Mouse (Mus musculus) megakaryocyte, embryonic 14.5 days (primary cell): ENCODE data around the gene Haghl. TPM values are rescaled to one million over a fixed set of nuclear protein-coding genes. Genes with fewer than 3 reads are reported as not detected.

ENCODE experiments used
- H3K27me3 ChIP-seq: replicated peaks from 2 replicates; pipeline ENCODE3; 2012; ENCODE audit warnings: inconsistent platforms
- H3K36me3 ChIP-seq: replicated peaks from 2 replicates; pipeline ENCODE3; 2012; ENCODE audit warnings: low read length, inconsistent platforms, mixed read lengths
- H3K4me1 ChIP-seq: 2 replicates; pipeline ENCODE4 v1.6.1; 2012; ENCODE audit warnings: inconsistent platforms
- H3K4me3 ChIP-seq: replicated peaks from 2 replicates; pipeline ENCODE3; 2012; ENCODE audit warnings: moderate library complexity, mild to moderate bottlenecking, inconsistent platforms
- H3K9me3 ChIP-seq: 2 replicates; pipeline ENCODE4 v1.6.1; 2012; ENCODE audit warnings: inconsistent platforms
- FLI1 ChIP-seq: IDR thresholded peaks from 2 replicates; pipeline ENCODE4 v1.6.1; 2012; ENCODE audit warnings: low read length, inconsistent platforms, mixed read lengths
- GATA1 ChIP-seq: IDR thresholded peaks from 3 replicates; pipeline ENCODE4 v1.6.1; 2012; ENCODE audit warnings: mixed read lengths, low read length, inconsistent platforms, borderline replicate concordance
- polyA plus RNA-seq: library from polyadenylated mRNA; stranded (reverse); fragments of >175 nt; gene quantifications from 2 replicates; pipeline ENCODE4 v1.2.3, GENCODE M21; 2012; ENCODE audit warnings: low replicate concordance; ENCODE audit not compliant: insufficient read depth

Gene Haghl
- polyA plus RNA-seq, 1 experiment: 29.7 TPM

DNA sequence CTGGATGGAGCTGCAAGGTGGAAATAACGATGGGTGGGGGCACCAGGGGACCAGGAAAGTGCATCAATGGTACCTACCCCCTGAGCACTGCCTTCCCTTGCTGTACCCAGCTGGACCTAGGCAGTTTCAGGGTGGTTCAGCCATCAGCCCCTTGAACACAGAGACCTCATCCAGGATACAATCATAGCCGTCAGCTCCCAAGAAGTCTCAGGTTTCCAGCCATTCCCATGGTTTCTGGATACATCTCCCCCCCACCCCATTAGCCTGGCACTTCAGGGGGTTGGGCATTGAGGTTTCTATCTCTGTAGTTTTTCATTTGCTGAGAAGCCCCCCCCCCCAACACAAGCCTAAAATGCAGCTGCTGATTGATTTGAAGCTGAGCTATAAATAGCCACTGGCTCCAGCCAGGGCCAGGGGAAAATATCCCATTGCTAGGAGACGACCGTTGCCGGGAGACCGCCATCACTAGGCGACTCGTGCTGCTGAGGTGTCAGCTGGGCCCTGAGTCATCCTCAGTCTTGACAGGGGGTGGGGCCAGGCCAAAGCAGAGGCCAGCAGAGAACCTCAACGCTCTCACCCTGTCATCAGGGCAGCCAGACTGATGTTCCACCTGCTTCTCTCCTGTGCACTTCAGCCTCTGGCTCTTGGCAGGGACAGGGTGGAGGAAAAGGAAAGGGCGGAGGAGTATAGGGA is 17.5 kb upstream of the Haghl start:
- Histone ChIP-seq H3K9me3 (no peaks in the 10 kb centered on the region), H3K4me1 (peaks cover 4% of the 10 kb centered on the region; the same call in 1 of the 2 replicates), H3K27me3 (peaks cover 50% of the 10 kb centered on the region), H3K4me3 (no peak overlapping the region), H3K36me3 (no peaks in the 10 kb centered on the region)
- TF ChIP-seq GATA1 (no peak), FLI1 (no peak)

DNA sequence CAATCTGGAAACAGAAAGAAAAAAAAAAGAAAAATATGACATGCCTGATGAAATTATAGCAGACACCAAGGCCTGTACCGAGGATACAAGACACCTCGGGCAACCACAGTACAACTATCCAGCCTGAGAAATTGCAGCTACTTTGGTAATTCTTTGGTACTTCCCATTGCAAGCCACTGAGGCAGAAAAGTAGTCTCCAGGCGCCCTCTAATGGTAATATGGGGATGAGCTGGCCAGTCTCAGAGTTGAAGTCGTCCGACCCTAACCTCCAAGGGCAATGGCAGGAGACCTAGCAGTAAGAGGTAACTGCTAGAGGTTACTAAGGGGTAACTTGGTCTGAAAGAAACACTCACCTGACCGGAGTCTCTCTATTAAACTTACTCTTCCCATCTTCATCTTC is 15.6 kb upstream of the Haghl start:
- peaks cover 20% of the 10 kb centered on the region for H3K4me1 ChIP-seq
- H3K4me3 ChIP-seq: no peak overlapping the region
- no peaks in the 10 kb centered on the region for H3K36me3 ChIP-seq
- TF ChIP-seq GATA1: no peak
- TF ChIP-seq FLI1: no peak
- no peaks in the 10 kb centered on the region for H3K9me3 ChIP-seq
- H3K27me3 ChIP-seq: peaks cover 40% of the 10 kb centered on the region

DNA sequence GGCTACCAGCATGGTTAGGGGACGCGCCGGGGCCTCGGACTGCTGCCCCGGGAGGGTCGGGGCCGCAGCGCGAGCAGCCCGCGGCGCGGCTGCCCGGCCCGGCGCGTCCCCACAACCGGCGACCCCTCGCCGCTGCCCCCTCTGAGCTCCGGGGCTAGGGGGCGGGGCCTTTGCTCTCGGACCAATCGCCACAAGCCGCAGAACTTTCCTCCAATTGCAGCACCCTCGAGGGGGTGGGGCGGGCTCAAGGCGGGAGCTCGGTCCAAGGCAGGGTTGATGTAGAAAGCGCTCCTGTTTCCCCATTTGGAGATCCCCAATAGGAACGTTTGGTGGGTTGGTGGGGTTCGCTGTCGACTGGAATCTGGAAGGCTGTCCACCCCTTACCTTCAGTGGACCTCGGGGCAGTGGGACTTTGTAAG is 11.5 kb upstream of the Haghl start, which contains the start of gene Metrn:
TSS of gene Metrn (minus strand) at position 186 of the 419 bp plus-strand sequence.
- Histone ChIP-seq H3K4me1 (peaks cover 56% of the 10 kb centered on the region), H3K9me3 (no peaks in the 10 kb centered on the region), H3K36me3 (peaks cover 12% of the 10 kb centered on the region), H3K4me3 (peak within 1 kb of the TSS; percentile 91), H3K27me3 (peaks cover 22% of the 10 kb centered on the region)
- TF ChIP-seq FLI1 (no peak), GATA1 (no peak)

DNA sequence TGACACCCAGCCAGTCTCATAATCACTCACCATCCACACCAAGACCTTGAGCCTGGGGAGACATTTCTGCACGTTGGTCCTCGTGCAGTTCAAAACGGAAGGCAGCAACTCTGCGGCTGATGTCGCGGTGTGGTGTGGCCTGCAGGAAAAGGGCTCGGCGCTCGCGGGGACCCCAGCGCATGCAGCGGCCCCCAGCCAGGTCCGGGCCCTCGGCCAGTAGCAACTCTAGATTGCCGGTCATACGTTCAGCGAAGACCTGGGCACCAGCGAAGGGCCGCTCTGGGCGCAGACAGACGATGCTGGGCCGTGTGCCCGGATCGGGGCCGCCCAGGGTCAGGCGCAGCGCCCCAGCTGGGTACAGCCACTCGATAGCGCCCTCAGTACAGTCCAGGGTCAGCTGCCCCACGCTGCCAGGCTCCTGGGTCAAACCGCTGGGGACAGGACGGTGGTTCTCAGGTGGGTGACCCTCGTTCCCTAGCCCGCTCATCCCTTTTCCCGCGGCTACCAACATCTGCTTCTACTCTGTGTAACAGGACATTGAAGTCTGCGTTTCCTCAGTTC is 10.8 kb upstream of the Haghl start:
- H3K27me3 ChIP-seq: peaks cover 18% of the 10 kb centered on the region
- TF ChIP-seq GATA1: no peak
- no peak for TF ChIP-seq FLI1
- peaks cover 62% of the 10 kb centered on the region for H3K4me1 ChIP-seq
- no peaks in the 10 kb centered on the region for H3K9me3 ChIP-seq
- H3K4me3 ChIP-seq: peak overlapping the region; percentile 91
- peaks cover 12% of the 10 kb centered on the region for H3K36me3 ChIP-seq

DNA sequence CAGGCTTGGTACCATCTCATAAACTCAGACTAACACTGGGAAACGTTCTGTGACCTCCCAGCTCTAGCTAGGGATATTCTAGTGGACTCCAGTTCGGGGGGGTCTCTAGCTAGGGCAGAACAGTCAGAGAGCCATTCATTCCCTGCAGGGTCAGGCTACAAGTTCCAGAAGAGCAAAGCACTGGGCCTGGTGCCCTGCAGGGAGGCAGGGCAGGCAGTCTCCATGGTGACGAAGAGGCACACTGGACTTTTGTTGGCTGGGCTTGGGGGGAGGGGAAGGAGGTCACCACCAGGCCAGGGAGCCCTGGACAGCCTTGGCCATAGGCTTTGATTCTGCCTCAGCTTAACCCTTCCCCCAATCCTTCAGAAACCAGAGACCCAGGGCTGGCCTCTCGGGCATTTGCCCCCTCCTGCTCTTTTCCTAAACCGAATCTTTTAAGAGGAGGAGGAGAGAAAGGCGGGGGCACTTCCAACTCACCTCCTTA is 10.2 kb upstream of the Haghl start, which contains the start of gene AC134908.4:
TSS of gene AC134908.4 (minus strand) at position 51 of the 484 bp plus-strand sequence.
- Histone ChIP-seq H3K9me3 (no peaks in the 10 kb centered on the region), H3K4me1 (peaks cover 69% of the 10 kb centered on the region), H3K27me3 (peaks cover 21% of the 10 kb centered on the region), H3K36me3 (peaks cover 15% of the 10 kb centered on the region), H3K4me3 (peak within 1 kb of the TSS; percentile 91)
- TF ChIP-seq FLI1 (no peak), GATA1 (no peak)

DNA sequence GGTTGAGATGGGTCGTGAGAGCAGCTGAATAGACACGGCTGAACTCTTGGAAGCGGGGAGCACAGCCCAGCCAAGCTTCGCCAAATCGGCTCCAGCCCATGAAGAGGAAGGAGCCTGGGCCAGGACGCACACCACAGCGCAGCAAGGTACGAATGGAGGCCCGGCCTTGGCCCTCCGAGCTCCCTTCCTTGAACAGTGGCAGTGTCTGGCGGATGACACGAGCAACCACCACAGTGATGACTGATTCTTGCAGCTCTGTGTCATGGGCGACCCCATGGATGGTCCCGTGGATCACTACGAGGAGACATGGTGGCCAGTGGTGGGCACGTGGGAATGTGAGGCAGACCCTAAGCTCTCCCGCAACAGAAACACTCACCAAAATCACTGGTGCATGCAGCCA is 9.5 kb upstream of the Haghl start:
- H3K9me3 ChIP-seq: no peaks in the 10 kb centered on the region
- peak overlapping the region; percentile 13 for H3K4me3 ChIP-seq
- TF ChIP-seq GATA1: no peak
- TF ChIP-seq FLI1: no peak
- peaks cover 19% of the 10 kb centered on the region for H3K36me3 ChIP-seq
- H3K4me1 ChIP-seq: peaks cover 71% of the 10 kb centered on the region
- H3K27me3 ChIP-seq: peaks cover 21% of the 10 kb centered on the region

DNA sequence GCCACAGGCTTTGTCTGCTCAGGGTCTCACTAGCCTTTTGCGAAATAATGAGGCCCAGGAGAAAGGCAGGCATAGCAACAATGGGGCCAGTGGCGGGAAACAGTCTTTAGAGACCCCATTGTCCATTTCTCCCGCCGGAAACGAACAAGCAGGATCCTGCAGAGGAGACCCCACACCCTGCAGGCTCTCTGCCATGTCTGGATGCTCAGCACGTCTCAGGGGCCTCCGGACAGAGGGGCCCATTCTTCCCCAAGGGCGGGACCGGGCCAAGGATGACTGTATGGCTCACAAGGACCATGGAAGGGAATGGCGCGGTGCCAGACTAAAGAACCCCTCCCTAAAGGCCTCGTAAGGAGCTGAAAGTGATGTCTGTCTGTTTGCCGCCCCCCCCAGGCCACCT is 8.7 kb upstream of the Haghl start:
- H3K36me3 ChIP-seq: peaks cover 26% of the 10 kb centered on the region
- H3K9me3 ChIP-seq: no peaks in the 10 kb centered on the region
- no peak overlapping the region for H3K4me3 ChIP-seq
- H3K4me1 ChIP-seq: peaks cover 71% of the 10 kb centered on the region
- TF ChIP-seq GATA1: no peak
- TF ChIP-seq FLI1: no peak
- peaks cover 21% of the 10 kb centered on the region for H3K27me3 ChIP-seq

DNA sequence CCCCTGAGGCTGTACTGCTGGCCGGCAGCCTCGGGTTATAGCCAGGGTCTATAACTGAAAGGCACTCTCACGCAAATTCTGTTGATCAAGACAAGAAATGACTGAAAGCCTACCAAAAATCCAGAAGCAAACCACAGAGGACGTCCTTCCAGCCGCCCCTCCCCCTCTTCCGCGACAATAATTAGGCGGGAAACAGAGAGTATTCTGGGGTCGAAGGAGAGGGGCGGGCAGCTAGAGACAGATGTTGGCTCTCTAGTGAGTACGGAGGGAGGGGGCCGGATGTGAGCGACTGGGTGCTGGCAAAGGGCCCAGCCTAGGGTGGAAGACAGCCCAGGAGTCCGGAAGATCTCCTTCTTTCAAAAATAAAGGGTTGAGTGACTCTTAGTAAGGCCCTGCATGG is 7.1 kb upstream of the Haghl start, which contains the start of gene Fam173a:
TSS of gene Fam173a (minus strand) at position 287 of the 400 bp plus-strand sequence.
- Histone ChIP-seq H3K9me3 (no peaks in the 10 kb centered on the region), H3K27me3 (peaks cover 20% of the 10 kb centered on the region), H3K4me3 (peak within 1 kb of the TSS; percentile 95), H3K4me1 (peaks cover 70% of the 10 kb centered on the region), H3K36me3 (peaks cover 39% of the 10 kb centered on the region)
- no peak for TF ChIP-seq FLI1
- no peak for TF ChIP-seq GATA1

DNA sequence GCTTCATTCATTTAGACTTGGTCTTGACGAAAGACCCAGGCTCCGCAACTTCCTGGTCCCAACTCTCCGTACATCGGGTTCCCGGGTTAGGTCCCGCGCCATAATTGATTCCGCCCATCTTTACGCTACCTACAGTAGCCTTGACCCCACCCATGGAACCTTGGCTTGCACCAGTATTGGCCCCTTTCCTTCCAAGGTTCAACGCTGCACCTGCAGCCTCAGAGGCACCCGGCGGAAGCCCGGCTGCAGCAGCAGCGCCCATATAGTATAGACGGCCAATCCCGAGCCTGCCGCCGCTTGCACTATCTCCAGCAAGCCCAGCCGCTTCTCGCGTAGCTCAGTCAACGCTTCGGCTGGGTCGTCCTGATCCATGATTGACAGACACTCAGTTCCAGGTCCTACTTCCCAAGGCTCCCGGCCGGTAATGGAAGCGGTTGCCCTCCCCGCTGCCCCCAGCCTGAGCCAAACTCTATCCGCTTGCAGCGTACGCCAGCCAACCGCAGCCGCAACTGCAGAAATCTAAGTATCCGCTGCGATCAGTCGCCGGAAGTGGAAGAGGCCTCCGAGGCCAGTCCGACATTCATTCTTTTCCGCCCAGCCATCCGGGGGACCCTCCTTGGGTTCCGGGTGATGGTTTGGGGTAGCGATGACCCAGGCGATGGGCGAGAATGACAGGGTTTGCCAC is 6.5 kb upstream of the Haghl start:
- peaks cover 42% of the 10 kb centered on the region for H3K36me3 ChIP-seq
- no peaks in the 10 kb centered on the region for H3K9me3 ChIP-seq
- H3K27me3 ChIP-seq: peaks cover 20% of the 10 kb centered on the region
- peaks cover 63% of the 10 kb centered on the region for H3K4me1 ChIP-seq
- peak overlapping the region; percentile 95 for H3K4me3 ChIP-seq
- no peak for TF ChIP-seq GATA1
- no peak for TF ChIP-seq FLI1

DNA sequence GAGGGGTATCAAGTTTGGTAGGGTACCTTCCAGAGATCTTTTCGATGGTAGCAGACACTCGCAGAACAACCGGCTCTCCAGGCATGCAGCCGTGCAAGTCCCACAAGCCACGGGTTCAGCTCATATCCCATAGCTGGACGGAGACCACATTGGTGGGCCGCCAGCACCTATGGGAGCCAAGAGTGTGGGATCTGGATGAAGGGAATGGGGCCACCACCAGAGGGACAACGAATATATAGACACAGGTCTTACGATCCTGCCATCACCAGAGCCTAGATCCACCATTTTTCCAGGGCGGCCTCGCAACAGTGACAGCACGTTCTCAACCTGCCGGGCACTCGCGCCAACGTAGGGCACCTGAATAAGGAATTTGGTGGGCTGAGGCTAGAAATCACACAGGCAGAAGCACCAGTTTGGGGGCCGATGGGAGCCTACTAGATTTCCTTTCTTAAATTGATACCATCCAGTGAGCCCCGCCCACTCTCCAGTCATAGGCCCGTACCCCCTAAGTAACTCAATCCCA is 5.9 kb upstream of the Haghl start:
- TF ChIP-seq FLI1 (no peak), GATA1 (no peak)
- Histone ChIP-seq H3K4me3 (peak overlapping the region; percentile 95), H3K4me1 (peaks cover 61% of the 10 kb centered on the region), H3K27me3 (peaks cover 20% of the 10 kb centered on the region), H3K36me3 (peaks cover 42% of the 10 kb centered on the region), H3K9me3 (no peaks in the 10 kb centered on the region)
